Mouse (Mus musculus) brown adipose tissue, adult 24 weeks (tissue): ENCODE measurements around the gene Hnrnph1. TPM values are rescaled to one million over a fixed set of nuclear protein-coding genes. Genes with fewer than 3 reads are reported as not detected.

ENCODE experiments used
- H3K27ac ChIP-seq: fragments of 200-500 bp; replicated peaks from 2 replicates; pipeline ENCODE4 v1.5.1; 2012; ENCODE audit warnings: low read depth, mild to moderate bottlenecking, low read length
- H3K4me1 ChIP-seq: fragments of 200-500 bp; 2 replicates; pipeline ENCODE4 v1.6.1; 2012; ENCODE audit warnings: low read length, mixed read lengths; ENCODE audit not compliant: control insufficient read depth, insufficient read depth, insufficient read length
- H3K4me3 ChIP-seq: fragments of 200-500 bp; 2 replicates; pipeline ENCODE4 v1.5.1; 2012; ENCODE audit warnings: low read depth, mild to moderate bottlenecking, low read length, moderate library complexity; ENCODE audit not compliant: insufficient read depth
- polyA plus RNA-seq: library from polyadenylated mRNA; stranded (reverse); fragments of >200 nt; gene quantifications from 2 replicates; pipeline ENCODE4 v1.2.4, GENCODE M21; 2012; ENCODE audit not compliant: missing spikeins, insufficient read depth, insufficient read length

The Hnrnph1 gene
- polyA plus RNA-seq, 1 experiment = 115 TPM

DNA sequence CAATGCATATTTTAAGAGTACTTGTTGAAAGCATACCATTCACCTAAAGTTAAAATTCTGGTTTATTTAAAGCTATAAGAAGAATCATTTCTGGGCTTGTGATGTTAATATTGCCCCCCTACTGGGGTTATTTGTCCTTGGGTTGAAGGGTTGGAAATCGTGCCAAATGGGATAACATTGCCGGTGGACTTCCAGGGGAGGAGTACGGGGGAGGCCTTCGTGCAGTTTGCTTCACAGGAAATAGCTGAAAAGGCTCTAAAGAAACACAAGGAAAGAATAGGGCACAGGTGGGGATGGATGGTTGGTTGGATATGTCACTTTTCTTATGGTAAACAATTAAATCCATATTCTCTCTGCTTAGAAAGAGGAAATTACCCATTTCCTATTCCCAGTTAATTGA lies 4.5 kb downstream of the Hnrnph1 start:
- H3K4me1 ChIP-seq = peaks cover 6% of the 10 kb centered on the region; the same call in 1 of the 2 replicates
- H3K27ac ChIP-seq = no peak overlapping the region
- no peak overlapping the region for H3K4me3 ChIP-seq

DNA sequence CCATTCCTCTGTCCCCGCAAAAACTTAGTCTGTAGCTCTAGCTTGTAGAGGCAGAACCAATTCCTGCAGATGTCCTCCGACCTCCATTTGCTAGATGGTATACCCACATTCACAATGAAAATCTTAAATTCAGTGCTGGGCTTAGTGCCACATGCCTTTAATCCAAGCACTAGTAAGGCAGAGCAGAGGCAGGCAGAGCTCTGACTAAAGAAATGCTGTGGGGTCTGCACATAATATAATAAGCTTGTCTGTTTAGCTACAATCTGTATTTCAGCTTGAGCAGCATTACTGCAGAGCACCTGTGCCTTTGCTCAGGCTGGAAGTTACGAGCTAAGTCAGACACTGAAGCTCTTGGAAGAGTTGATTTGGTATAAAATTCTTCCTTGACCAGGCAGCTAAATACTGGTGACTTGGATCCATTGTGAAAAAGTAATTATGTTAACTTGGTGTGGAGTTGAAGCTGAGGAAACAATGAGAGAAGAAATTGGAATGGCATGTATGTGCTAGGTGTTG lies 10.4 kb downstream of the Hnrnph1 start:
- Histone ChIP-seq H3K4me3 (no peak overlapping the region), H3K4me1 (no peaks in the 10 kb centered on the region), H3K27ac (no peak overlapping the region)

DNA sequence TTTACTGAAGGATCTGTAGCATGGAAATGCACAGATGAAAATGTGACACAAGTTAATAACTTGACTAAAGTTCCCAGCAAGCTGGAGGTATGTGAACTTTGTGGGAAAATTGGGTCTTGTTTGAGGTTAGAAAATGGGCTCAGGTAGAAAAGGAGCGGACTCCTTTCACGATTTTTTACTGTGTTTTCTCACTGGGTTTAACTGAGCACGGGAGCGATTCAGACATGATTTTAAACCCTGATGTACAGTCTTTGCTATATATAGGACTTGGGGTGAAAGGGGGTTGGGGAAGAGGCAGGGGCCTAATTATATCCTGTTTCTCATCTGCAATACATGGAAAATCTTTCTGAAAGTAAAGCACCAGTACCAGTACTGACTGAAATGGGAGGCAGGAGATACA lies 10.9 kb downstream of the Hnrnph1 start:
- Histone ChIP-seq H3K4me1 (no peaks in the 10 kb centered on the region), H3K4me3 (no peak overlapping the region), H3K27ac (no peak overlapping the region)

DNA sequence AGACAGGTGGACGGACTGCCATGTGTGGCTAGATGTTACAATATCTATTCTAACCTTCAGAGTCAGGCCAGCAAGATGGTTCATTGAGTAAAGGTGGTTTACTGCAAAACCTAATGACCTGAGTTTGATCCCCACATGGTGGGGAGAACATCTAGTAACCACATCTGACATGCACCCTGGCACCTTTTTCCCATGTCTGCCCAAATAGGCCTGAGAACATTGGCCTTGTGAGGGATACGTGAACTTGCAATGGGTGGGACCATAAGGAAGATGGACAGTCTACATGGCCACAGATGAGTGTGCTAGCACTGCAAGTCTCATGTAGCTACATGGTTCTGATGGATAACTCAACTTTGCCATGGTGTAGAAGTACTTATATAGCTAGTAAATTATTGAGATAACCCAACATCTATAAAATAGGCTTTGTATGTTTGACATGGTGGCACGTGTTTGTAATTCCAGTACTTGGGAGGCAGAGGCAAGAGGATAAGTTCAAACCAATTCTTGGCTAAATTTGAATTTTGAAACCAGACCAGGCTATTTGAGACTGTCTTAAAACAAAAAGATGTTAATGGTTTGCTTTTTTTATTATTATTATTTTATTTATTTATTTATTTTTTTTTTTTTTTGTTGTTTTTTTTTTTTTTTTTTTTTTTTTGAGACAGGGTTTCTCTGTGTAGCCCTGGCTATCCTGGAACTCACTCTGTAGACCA lies 11.6 kb downstream of the Hnrnph1 start:
- no peak overlapping the region for H3K4me3 ChIP-seq
- H3K4me1 ChIP-seq = no peaks in the 10 kb centered on the region
- no peak overlapping the region for H3K27ac ChIP-seq

DNA sequence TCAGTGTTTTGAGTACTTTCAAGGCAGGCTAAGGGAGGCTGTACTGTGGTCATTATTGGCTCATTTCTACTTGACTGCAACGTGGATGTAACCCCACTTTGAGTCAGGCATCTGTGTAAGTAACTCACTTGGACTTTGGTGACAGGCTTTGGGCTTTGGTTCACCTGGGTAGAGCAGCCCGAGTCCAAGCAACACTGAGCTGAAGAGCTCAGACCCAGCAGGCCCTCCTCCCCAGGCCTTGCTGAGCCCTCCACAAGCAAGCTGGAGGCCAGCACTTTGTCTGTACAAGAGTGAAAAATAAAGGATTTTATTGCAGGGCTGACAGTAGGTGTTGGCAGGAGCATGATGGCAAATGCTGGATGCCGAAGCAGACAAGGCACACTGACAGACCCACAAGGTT lies 12.2 kb downstream of the Hnrnph1 start:
- Histone ChIP-seq H3K4me1 (no peaks in the 10 kb centered on the region), H3K27ac (no peak overlapping the region), H3K4me3 (no peak overlapping the region)

DNA sequence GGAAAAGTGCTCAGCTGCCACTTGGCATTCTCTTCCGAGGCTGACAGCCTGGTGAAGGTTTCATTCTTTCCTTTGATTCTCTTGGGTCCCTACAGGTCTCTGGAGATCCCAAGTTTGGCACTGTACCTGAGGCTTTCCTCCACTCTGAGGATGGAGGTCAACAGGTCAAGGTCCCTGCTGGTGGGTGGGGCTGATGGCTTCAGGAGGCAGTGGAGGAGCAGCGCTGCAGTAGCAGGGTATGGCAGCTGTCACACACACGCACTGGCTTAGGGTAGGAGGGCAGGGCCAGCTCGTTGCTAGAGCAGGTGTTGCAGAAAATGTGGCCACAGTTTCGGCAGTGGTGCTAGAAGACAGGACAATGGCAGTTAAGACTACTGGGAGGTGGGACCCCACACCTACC lies 12.8 kb downstream of the Hnrnph1 start:
- no peak overlapping the region for H3K4me3 ChIP-seq
- no peak overlapping the region for H3K27ac ChIP-seq
- no peaks in the 10 kb centered on the region for H3K4me1 ChIP-seq

DNA sequence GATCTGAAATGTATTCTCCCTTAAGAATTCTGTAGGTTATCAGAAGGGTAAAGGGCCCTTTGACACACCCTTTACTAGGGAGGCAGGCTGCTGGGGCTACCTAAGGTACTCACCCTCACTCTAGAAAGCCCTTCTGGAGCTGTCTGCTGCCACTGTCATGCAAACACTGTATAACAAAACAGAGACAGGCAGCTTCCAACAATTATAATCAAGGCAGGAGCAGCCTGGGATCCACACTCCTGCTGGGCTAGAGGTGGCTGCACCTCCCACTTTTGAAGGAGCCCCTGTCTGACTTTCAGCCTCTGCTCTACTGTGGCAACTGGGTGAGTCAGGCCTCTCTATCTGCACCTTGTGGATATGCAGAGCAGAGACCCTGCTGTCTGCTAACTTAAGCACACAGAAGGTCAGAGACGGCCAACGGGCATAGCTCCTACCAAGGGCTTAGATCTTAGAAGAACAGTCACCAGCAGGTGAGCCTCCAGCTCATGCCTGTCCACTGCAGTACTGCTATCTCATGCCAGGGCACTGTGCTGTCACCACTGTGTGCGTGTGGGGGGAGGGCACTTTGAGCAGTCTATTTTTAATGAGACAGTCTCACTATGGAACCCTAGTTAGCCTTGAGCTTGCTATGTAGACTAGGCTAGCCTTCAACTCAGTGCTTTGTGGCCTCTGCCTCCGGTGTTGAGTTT lies 14.6 kb downstream of the Hnrnph1 start:
- Histone ChIP-seq H3K27ac (no peak overlapping the region), H3K4me1 (no peaks in the 10 kb centered on the region), H3K4me3 (no peak overlapping the region)

DNA sequence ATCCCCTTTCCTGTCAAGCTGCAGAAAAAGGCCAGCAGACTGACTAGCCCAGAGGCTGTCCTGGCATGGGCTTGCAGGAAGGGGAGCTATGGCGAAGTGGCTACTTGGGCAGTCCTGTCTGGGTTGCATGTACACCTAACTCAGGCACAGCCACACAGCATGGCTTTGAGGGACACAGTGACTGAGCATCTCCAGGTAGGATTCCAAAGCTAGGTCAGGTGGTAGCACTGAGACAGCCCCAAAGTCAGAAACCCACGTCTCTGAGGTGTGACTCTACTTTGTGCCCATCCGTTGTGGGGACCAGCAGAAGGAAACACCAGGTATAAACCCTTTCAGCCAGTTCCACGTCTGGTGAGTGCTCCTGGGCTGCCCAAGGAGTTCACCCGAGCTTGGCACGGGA lies 16.5 kb downstream of the Hnrnph1 start:
- Histone ChIP-seq H3K4me1 (no peaks in the 10 kb centered on the region), H3K4me3 (no peak overlapping the region), H3K27ac (no peak overlapping the region)

DNA sequence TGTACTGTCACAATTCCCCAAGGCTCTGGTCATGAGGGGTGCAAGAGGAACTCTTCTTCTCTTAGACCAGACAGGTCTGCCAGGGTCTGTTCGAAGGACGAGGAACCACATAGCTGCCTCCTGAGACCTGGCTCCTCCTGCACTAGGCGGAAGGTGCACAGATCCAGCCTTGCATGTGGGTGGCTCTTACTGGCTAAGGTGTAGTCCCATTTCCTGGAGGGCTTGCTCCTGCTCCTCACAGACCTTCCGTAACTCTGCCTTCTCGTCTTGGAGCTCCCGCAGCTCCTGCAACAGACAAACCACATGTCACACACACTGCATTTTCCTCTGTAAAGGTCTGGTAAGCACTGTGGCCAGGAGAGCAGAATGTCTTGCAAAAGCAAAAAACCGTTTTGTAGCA lies 17.9 kb downstream of the Hnrnph1 start:
- Histone ChIP-seq H3K4me1 (no peaks in the 10 kb centered on the region), H3K27ac (no peak overlapping the region), H3K4me3 (no peak overlapping the region)

DNA sequence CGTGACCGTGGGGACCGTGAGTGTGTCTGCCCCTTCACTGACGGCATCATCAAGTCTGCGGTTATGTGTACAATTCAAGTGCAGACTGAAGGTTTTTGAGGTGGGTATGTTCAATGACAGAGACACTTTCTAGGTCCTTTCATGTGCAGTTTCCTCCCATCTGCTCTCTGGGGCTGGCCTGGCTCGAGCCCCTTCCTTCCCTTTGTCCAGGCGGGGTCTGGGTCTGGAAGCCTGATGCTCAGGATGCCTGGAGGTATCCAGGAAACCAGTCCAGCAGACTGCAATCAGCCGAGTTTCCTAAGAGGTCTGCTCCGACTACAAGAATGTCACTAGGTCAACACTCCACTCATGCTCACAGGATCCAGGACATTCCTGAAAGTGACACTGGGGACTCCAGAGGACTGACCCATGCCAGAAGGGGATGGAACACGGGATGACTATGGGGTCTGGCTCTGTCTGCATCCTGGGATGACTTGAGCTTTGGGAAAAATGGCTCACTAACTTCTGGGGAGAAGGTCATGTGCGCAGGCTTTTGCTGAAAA lies 20.0 kb downstream of the Hnrnph1 start:
- Histone ChIP-seq H3K4me1 (no peaks in the 10 kb centered on the region), H3K4me3 (no peak overlapping the region), H3K27ac (no peak overlapping the region)

DNA sequence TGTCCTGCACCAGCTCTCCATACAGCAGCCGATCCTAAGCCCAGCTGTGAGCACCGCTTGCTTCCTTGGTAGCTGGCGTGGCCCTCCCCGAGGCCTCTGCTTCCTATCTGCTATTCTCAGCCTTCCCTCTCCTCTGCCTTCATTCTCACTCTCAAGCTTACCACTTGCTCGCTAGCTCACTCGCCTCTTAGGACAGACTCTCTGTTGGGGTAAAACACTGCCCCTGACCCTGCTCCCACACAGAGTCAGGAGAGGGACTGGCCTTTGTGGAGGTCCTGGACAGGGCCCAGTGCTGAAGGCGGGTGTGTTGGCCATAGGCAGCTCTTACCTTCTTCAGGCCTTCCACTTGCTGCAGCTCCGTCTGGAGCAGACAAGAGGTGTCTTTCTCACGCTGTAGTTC lies 20.5 kb downstream of the Hnrnph1 start:
- Histone ChIP-seq H3K27ac (no peak overlapping the region), H3K4me3 (no peak overlapping the region), H3K4me1 (no peaks in the 10 kb centered on the region)

DNA sequence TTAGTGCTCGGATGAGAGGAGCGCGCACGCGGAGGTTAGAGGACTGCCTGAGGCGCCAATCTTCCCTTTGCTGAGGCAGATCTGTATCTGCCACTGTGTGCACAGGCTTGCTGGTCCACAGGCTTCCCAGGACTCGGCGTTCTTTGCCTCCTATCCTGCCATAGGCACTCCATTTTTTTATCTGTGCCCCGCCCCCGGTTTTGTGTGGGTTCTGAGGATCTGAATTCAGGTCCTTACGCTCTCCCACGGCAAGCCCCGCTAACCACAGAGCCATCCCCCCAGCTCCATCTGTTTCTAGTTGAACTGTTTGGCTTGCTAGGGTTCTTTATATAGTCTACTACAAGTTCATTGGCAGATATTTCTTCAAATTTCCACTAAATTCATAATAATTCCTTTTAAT lies 22.0 kb downstream of the Hnrnph1 start:
- no peaks in the 10 kb centered on the region for H3K4me1 ChIP-seq
- H3K4me3 ChIP-seq = no peak overlapping the region
- no peak overlapping the region for H3K27ac ChIP-seq

DNA sequence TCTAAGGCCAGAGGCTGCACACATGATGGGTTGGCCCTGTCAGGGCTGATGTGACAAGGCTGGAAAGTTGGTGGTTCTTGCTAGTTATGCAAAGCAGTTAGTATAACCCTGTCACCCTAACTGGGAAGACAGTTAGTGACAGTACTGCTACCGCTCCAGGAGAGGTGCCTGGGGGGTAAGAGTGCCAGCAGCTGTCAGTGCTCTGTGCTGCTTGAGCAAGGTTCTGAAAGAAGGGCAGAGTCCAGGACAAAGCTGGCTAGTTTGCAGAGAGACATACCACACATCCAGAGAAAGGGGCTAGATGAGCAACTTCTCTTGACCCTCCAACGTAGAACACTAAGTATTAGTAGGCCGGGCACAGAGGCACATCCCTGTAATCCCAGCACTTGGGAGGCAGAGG lies 25.7 kb downstream of the Hnrnph1 start:
- H3K27ac ChIP-seq = no peak overlapping the region
- no peaks in the 10 kb centered on the region for H3K4me1 ChIP-seq
- H3K4me3 ChIP-seq = no peak overlapping the region

DNA sequence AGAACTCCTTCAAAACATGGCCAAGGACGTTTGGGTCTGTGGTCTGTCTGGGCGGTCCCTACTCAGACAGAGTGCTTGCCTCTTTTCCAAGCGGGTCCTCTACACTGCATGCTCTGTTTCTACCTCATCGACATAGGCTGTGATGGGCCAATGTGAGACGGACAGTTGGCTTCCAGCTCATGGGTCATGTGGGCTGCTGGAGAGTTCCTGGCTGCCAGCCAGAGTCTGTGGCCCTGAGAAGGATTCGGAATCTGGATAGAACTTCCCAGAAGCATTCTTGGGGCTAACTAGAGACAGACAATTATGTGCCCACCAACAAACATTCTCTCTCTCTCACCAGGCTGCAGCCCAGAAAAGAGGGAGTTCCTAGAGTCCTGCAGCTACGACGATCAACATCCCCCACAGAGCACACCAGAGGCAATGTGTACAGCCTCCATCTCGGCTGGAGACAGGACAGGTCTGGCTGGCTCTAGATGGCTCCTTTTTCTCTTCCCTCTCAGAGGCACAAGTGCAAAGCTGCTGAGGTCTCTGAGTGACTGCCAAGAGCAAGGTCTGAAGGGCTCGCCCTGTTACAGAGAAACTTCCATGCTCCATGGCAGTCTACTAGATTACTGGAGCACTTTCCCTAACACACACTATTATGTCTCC lies 26.7 kb downstream of the Hnrnph1 start:
- no peak overlapping the region for H3K27ac ChIP-seq
- H3K4me1 ChIP-seq = no peaks in the 10 kb centered on the region
- H3K4me3 ChIP-seq = no peak overlapping the region

DNA sequence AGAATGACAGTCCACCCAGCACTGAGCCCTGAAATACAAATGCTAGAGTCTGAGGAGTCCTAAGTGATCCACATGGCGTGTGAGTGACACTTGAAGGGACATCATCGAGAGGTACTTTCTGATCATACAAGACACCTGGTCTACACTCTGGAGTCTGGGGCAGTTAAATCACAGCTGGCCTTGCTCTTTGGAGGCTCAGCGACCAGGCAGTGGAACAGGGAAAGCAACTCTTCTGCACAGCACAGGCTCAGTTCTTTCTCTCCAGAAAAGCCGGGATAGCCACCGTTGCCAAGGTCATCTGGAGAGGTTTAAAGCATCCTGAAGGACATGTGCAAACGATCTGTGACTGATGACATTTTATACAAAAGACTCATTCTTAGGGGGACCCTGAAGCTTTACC lies 30.4 kb downstream of the Hnrnph1 start:
- no peak overlapping the region for H3K4me3 ChIP-seq
- no peaks in the 10 kb centered on the region for H3K4me1 ChIP-seq
- no peak overlapping the region for H3K27ac ChIP-seq
